Mouse (Mus musculus) urinary bladder, postnatal 36 days (tissue): ENCODE results near the gene Desi2.
"Not testable (repeated sequence)": the region's sequence is repeated elsewhere in the genome, so short reads cannot be mapped to it uniquely, and the experiment has no call there.

ENCODE experiments used
- DNase-seq, 2 experiments: peaks; one replicate each; pipeline ENCODE4 v3.0.0; 2022; ENCODE audit warnings: low spot score in 2 of 2, mixed read lengths in 1 of 2

Gene Desi2

DNA sequence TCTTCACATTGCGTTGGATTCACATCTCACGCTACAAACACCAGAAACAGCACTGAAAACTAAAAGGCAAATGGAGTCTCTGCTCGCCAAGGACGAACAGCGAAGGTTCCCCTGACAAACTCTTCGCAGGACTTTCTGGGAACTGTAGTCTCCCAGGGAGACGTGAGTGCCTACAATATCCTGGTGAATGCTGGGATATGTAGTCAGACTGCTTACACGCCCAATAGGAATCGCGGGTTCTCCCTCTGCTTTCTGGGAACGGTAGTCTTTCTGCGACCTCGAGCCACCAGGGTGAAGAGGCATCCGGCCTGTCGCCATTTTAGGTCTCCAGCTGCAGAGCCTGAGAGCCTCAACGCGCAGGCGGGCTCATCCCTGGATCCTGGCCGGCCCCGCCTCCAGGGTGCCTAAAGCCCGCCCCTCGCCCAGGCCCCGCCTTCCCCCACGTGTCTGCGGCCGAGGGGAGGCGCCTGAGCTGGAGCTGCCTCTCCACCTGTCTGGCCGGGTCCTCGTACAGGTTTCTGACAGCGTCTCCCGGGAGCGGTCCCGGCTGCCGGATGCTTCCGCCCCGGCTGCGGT lies at the start of gene Desi2:
Gene Desi2 (plus strand): TSS at position 202 of the 576 bp plus-strand sequence.
- peak; percentile 91 to 96 for DNase-seq

DNA sequence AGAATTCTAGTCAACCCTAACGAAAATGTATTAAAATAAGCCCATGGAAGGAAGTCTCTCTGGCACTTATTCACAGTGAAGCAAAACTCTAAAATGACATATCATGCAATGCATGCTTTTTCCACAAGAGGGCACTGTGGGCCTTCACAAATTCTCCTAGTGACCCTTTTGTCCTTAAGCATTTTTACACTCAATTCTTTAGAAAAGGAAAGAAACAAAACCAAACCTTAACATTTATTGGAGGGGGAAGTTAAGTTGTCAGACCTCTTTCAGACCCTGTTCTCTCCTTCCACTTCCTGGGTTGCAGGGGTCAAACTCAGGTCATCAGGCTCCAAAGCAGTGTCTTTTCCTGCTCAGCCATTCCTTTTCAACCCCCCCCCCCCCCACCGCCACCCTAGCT lies 40.7 kb upstream of the Desi2 start:
- DNase-seq = peak in 1 of 2 experiments; percentile 18

DNA sequence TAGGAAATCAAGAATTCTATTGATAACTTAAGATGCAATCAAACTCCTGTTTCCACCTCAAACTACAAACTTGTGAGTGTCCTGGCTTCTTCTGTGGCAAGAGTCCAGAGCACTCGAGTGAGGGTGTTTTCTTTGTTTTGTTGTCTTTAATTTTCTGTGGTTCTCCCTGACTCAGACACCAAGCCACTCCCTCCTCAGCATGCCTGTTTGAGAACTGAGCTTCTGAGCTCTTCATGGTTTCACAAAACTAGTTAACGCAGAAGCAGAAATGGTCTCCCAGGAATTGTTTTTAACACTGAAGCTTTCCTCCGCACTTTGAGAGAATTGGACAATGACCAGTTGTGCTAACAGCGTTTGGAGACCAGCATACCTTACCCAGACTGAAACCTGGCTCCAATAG lies 40.3 kb upstream of the Desi2 start:
- not testable (repeated sequence) for DNase-seq

DNA sequence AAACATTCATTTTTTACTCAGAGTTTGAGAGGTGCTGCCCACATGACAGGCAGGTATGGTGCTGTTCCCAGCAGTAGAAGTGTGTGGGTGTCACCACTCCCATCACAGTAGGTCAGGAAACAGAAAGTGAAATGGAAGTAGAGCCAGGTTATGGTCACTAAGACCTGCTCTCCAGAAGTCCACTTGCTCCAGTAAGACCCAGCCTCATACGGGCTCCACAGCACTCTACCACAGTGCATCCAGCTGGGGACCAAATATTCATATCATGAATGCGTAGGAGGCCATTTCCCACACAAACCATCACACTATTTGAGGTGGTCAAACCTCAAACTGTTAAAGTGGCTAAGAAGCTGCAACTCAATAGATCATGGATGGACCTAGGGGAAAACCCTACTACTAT lies 5.0 kb upstream of the Desi2 start:
- no peak for DNase-seq

DNA sequence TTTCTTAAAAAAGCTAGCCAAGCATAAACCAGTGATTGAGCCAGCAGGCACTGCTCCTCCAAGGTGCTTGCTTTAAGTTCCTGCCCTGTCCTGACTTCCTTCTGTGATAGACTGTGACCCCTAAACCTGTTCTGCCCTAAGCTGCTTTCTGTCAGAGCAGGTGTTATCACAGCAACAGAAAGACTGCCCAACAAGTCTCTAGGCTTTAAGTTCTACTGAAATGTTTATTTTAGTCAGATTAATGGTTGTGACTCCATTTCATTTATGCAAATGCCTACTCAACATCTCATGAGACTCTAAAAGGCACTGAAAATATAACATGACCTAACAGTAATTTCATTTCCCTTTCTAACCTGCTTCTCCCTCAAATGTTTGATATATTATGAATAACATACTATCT lies 1.6 kb upstream of the Desi2 start:
- no peak for DNase-seq

DNA sequence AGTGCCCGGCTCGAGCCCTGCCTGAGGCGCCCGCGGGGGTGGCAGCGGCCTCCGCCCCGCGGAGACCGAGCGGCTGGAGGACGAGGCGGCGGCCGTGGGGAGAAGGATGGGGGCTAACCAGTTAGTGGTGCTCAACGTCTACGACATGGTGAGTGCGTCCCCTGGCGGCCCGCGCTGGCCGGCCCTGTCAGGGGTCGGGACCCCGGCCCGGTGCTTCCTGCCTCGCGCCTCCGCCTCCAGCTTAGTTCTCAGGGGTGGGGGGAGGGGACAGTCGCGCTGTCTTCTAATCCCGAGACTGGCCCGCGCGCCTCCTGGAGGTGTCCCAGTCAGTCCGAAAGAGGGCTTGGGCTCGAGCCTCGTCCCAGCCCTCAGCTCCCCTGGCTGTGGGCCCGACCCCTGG lies 593 bp downstream of the Desi2 start:
- not testable (repeated sequence) for DNase-seq

DNA sequence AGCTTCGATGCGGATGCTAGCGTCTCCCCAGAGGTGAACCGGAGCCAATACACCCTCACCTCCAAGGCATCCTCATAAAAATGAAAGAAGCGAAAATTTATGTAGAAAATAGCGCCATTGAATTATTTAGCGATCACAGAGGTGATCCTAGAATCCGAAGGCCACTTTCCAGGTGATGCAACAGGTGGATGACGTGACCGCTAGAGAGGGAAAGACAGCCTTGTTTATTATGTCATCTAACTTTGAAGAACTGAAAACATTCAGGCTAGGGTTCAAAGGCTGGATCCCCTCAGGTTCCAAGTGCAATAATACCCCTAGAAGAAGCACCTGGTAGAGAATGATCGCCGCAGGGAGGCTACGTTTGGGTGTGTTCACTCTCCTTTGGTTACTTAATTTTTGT lies 1.2 kb downstream of the Desi2 start:
- DNase-seq = no peak

DNA sequence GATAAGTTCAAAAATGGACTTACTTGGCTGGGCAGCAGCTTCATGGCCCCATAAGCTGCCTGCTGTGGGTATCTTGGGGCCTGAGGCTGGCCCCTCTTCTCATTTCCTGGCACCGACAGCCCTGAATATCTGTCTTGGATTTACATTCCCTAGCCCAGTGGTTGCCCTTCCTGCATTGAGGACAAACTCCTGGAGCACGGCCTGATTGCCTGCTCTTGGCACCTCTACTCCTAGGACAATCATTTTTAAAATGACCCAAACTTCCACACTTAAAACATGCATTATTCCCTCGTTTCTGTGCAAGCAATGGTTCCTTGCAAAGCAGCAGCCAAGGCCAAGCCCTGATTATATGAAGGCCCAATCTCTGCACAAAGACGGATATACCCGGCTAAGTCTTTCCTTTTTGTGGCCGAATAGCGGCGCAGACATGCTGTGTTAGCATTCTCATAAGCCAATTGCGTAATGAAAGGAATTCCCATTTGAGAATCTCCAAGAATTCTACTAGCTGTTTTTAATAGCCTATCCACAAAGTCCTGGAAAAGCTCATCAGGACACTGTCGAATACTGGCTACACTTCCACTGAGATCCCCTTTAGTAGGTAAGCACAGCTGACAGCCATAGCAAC lies 18.6 kb downstream of the Desi2 start:
- DNase-seq = peak in 1 of 2 experiments; percentile 15

DNA sequence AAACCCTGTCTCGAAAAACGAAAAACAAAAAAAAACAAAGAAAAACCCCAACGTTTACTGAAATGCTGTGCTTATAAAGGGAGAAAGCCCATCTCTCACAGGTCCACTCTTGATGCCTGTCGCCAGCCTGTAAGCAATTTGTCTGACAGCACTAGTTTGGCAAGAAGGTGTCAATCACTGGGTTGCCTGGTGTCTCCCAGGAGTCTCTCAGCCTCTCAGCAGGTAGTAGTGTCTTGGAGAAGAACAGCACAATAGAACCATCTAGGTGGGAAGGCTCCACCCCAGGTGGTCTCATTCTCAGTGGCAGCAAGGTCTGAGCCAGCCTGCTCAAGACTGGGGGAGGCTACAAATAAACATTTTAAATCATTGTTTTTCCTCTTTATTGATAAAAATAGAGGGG lies 20.6 kb downstream of the Desi2 start:
- not testable (repeated sequence) for DNase-seq

DNA sequence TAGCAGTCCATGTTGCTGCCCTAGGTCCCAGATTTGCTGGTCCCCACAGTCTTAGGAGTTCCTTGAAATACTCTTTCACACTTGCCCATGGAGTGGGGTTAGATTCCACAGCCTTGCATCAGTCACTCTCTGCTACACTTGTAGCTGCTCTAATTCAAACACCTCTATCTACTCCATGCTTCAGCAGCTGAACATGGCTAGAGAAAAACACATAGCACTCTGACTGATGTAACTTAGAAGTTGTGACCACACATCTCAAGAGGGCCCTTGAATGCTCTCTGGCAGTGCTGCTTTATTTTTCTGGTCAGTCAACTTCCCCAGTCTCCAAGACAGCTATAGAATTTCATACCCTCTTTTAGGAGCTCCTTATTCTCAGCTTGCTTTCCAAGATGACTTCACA lies 22.7 kb downstream of the Desi2 start:
- no peak for DNase-seq

DNA sequence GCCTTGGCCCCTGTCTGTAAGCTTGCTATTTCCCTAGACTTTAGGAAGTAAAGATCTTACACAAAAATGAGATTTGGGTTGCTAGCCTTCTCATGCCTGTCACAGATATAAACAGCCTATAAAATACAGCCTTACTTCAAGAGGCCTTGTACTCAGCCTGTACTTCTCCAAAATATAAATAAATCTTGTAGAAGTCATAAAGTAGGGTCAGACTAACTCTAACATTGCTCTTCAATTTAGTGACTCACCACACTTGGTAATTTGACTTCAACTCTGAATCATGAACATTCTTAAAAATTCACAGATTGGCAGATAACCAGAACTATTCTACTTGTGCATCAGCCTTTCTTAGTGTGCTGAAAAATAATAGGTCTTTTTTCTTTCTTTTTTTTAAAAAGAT lies 29.9 kb downstream of the Desi2 start:
- no peak for DNase-seq

DNA sequence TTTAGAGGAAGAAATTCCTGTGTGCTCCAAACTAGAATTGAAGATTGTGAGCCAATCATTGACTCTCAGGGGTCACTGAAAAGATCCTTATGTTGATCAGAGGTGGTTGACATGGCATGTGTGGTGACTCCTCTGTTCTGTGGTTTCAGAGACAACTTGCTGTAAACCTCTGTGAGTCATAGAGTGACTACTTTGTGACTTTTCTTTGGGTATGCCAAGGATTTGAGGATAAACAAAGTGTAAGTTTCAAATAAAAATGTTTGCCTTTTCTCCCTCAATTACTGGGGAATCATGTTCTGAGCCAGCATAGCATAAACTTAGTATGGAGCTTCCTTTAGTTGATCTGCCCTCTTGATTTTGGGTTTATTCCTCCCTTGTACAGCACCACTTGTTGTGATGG lies 31.1 kb downstream of the Desi2 start:
- DNase-seq = no peak

DNA sequence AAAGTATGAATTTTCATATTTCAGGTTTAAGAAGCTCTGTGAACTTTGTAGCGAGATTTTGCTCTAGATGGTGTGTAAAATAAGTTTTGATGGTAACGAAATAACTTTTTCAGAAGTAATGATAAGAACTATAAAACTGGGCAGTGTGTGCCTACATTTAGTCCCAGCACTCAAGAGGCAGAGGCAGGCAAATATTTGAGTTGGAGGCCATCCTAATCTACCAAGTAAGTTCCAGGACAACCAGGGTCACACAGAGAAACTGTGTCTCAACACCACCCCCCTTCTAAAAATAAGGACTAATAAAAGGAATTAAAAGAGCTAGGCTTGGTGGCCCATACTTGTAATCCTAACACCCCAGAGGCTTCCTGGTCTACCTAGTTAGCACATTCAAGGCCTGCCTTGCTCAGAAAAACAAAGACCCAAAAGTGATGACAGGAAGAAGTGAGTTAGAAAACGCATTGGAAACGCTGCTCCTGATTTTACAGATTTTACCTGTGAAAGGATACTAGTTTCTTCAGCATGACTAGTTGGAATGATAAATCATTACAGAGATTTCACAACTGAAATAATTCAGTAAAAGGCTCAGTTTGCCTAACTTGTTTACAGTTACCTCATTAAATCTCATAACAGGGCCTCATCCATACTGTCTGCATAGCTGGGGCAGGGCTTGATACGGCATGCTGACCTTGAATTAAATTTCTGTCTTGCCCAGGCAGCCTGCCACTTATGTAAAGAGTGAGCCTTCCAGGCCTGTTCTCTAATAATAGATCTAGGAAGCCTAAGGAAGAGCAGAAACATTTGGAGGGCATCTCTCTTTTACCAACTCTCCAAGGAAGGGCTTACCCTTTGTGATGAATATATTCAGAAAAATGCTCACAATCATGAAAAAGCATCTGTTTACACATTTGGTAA lies 32.2 kb downstream of the Desi2 start:
- no peak for DNase-seq

DNA sequence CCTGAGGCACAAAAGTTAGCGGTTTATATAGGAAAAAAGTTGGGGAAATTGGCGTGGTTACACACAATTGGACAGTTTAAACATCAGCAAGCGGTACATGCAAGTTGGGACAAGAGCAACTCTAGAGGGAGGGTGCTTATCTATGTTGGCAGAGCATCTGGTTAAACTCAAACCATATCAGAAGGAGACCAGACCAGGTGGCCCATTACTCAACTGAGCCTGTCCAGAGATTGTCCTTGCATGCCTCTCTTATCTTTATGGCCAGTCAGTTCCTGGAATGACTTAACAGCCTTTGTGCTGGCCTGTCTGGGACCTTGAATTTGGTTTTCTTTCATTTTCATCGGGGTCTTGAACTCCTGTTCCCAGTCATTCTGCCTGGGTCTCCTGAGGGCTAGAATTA lies 41.7 kb downstream of the Desi2 start:
- not testable (repeated sequence) for DNase-seq

DNA sequence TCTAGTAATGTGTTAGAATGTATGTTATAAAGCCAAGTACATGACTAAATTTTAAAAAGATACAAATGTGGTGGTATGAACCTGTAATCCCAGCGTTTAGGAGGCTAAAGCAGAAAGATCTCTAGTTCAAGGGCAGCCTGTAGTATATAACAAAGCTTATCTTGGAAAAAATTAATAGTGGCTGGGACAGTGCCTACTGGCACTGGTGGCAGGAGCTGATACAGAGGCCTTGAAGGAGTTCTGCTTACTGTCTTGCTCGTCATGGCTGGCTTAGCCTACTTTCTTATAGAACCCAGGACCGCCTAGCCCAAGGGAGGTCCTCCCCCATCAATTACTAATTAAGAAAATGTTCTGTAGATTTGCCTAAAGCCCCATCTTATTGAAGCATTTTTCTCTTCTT lies 46.9 kb downstream of the Desi2 start:
- DNase-seq = no peak

DNA sequence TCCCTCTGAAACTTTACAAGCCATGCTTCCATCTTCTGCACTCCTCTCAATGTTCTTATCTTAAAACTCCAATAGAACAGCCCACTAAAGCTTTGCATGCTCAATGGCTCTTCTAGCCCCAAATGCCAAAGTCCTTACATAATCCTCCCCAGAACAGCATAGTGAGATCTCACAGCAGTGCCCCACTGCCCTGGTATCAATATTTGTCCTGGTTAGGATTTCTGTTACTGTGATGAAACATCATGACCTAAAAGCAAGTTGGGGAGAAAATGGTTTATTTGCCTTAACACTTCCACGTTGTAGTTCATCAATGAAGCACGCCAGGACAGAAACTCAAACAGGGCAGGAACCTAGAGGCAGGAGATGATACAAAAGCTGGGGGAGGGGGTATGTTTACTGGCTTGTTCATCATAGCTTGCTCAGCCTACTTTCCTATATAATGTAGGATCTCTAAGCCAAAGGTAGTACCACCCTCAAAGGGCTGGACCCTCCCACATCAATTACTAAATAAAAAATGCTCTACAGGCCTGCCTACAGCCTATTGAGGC lies 48.8 kb downstream of the Desi2 start:
- DNase-seq = no peak

DNA sequence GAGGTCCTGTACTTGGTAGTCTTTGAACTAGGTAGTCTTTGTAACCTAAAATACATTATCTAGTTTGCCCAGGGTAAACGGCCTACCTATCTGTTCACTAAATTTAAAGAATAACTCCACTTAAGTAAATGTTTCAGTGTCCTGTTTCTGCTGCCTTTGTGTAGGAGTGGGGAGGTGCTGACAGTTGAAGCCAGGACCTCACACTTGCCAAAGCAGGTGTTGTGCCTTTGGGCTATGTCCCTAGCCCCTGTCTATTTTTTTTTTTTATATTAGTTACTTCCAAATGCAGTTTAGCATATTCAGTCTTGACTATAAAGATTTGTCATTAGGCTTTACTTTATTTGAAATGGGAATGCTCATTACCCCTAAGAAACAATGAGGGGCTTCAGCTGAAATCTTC lies 51.5 kb downstream of the Desi2 start:
- no peak for DNase-seq

DNA sequence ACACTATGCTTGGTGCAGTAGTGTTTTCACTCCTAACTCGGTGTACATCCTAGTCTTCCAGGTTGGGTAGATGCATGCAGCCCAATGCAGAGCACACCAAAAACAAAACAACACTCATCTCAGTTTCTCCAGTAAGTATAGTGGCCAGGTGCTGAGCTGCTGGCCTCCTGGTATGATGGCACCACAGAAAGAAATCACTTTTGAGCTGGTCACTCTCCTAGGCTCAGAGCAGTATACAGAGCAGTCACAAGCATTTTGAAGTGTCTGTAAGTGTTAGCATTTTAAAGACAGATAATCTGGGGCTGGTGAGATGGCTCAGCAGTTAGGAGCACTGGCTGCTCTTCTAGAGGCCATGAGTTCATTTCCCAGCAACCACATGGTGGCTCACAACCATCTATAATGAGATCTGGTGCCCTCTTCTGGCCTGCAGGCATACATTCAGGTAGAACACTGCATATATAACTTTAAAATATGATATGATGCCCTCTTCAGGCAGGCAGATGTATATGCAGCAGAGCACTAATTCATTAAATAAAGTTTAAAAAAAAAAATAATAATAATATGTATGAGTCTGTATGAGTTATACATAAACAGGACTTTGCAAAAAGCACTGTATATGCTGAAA lies 54.8 kb downstream of the Desi2 start:
- DNase-seq = no peak

DNA sequence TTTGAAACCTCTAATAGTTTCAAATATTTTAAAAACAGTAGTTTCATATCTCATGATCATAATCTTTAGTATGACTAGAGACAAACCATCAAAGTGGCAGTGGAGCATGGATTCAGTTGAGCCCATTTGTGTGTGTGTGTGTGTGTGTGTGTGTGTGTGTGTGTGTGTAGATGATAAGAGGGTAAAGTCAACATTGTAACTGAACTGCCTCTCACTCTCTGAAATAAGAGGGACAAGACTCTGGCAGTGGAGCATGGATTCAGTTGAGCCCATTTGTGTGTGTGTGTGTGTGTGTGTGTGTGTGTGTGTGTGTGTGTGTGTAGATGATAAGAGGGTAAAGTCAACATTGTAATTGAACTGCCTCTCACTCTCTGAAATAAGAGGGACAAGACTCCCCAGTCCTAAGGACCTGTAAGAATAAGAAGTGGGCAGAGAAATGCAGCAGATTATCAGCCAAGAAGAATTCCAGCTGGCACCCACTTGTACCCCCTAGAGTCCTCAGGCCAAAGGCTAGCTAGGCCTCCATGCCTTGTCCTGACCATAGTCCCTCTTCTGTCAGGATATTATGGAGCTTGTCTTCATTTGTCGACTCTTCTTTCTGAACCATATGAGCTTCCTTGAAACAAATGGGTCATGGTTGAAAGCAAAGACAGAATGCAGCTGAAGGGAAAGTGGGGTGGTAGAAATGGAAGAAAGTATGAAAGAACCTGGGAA lies 61.0 kb downstream of the Desi2 start:
- DNase-seq = no peak

DNA sequence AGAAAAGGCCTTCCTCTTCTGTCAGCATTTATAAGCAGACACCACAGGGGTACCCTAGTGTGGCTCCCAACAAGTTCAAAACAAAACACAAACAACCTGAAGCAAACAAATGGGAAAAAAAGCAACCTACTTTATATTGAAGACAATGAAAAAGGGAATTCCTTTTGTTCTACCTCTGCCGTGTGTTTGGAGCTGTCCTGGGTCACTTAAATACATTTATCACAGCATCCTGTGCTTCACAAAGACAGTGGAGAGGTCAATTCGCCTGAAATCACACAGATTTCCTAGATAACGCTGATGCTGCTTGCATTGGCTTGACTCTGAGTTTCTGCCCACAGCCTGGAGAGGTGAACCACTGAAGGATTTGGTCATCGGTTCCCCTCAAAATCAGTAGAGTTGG lies 67.4 kb downstream of the Desi2 start:
- no peak for DNase-seq

DNA sequence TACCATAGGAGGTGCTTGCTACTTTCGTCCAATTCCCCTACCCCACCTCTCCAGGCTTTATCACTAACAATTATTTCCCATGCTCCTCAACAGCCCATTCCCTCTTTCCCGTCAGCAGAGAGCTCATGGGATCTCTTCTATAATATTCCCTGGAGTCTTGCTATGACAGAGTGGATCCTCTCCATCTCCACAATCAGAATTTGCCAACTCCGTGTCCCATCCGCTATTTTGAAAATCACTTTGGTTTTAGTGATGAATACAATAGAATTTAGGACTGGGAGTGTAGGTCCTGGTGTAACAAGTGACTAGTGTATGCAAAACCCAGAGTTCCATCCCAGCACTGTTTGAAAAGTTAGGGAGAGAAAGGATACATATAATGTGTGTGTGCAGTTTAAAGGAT lies 69.1 kb downstream of the Desi2 start:
- no peak for DNase-seq

DNA sequence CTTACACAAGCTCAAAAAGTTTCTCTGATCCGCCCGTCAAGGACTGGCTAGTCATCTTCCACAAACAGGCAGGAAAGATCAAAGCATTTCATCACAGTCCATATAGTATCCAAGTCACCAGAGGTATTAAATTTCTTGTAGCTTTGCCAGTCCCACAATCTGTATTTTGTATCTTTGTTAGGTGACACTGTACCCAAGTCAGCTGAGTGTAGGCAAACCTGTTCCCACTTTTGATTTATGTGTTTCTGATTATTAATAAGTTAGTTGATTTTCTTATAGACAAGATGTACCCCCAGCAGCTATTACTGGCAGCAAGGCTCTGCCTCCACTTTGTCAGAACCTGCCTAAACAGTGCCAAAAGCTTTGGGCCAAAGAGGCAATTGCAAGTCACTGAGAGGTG lies 71.6 kb downstream of the Desi2 start:
- DNase-seq = no peak
